Mouse (Mus musculus) frontal cortex, adult 2 months (tissue): ENCODE data around the gene Chpf. TPM values are rescaled to one million over a fixed set of nuclear protein-coding genes. Genes with fewer than 3 reads are reported as not detected.
A peak's percentile ranks its signal among the peaks of the same experiment; 100 is the strongest.

Experiments
- DNase-seq, 2 experiments: peaks; one replicate each; pipeline ENCODE4 v3.0.0; 2022; ENCODE audit warnings: low spot score in 1 of 2; ENCODE audit errors: extremely low spot score in 1 of 2
- polyA plus RNA-seq: library from polyadenylated mRNA; depleted of rRNA; stranded (reverse); fragments of >200 nt; gene quantifications from 2 replicates; pipeline ENCODE4 v1.2.3, GENCODE M21; 2012

Gene Chpf
- polyA plus RNA-seq, 1 experiment: 73.9 TPM

- no peak for DNase-seq
Measured at GRCm38 (mm10) chr1:75460297-75460696, 18.8 kb downstream of the Chpf start.

GRCm38 (mm10) chr1:75458789-75459684 is 20.1 kb downstream of the Chpf start:
- peak in 1 of 2 experiments; percentile 80 for DNase-seq

DNA sequence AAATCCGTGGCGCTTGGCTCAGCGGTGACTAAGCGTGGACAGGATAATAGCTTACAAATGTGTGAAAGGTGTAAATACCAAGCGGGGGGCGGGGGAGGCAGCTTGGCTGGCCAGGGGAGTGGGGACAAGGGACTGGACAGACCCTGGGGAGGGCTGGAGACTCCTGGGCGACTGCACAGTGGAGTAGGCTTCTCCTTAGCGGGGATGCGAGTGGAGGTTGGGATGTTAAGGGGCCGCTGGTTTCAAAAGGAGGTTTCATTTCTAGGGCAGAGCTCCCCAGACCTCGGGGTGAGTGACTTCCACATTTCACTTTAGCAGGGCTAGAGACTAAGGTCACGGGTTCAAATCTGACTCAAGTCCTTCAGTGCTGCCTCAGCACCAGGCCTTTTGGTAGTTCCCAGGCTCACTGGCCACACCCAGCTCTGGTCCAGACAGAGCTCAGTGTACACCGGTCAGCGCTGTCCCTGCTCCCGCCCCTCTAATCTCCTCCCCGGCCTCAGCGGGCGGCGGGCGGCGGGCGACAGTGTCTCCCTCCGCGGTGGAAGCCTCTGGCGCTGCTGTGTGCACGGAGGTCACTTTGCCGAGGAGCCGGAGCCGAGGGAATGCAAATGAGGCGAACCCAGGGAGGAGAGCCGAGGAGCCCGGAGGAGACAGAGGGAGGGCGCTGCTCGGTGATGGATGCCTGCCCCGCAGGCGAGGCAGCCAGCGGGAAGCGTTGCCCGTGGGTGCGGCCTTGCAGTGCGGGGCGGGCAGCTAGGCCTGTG is 20.9 kb downstream of the Chpf start:
- DNase-seq: peak in 1 of 2 experiments; percentile 63

GRCm38 (mm10) chr1:75457710-75458024 is 21.4 kb downstream of the Chpf start:
- DNase-seq: no peak

GRCm38 (mm10) chr1:75456746-75457564 is 22.2 kb downstream of the Chpf start:
- no peak for DNase-seq

DNA sequence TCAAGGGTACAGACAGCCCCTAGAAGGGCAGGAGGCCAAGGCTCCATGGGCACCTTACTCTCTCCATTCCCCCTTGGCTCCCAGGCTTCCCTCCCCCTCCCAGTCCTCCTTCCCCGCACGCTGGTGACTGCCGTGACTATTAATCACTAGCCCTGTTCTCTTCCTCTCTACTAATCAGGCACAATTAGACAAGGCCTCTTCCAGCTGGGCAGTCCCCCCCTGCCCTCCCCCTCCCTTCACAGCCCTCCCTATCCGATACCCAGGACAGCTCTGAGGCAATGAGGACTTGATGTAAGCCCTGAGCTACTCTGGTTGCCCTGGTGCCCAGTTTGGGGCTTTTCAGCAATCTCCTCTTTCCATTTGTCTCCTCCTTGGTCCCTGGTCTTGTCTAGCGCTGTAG is 23.2 kb downstream of the Chpf start:
- DNase-seq: no peak

GRCm38 (mm10) chr1:75455433-75455832 is 23.7 kb downstream of the Chpf start:
- no peak for DNase-seq

- DNase-seq: no peak
Measured at GRCm38 (mm10) chr1:75451900-75452299, 27.2 kb downstream of the Chpf start.

- no peak for DNase-seq
Measured at GRCm38 (mm10) chr1:75450314-75451005, 28.6 kb downstream of the Chpf start, which contains the start of gene Asic4. Asic4 (plus strand) TSS chr1:75450436.

DNA sequence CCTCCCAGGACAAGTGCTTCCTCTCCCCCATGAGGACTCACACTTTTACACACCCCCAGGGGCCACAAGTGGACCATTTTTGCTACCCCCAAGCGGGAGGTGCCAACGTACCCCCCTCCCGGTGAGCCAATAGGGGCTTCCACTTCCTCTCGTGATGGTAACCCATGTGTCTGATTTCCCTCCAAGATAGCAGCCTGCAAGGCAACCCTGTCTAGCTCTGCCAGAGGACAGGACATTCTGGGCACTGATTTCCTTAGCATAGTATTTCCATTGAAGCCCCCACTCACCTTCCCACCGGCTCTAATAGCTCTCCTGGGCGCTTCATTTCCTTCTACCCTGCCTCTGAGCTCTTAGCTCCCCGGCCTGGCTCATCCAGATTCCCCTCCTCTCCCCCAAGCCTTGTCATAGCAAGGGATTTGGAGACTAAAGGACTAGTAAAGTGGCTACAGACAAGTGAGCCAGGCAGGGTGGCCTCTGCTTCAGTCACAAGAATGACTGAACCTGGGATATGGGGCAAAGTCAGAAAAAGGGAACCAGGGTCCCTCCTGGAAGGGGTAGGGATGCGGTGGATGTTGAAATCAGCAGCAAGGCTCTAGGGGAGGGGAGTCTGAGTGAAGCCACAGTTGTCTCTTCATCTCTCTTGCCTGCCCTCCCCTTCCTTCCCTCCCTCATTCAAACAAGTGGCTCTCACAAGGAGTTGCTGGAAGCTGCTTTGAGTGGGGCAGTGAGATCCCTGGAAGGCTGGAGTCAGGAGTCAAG is 29.6 kb downstream of the Chpf start:
- no peak for DNase-seq

DNA sequence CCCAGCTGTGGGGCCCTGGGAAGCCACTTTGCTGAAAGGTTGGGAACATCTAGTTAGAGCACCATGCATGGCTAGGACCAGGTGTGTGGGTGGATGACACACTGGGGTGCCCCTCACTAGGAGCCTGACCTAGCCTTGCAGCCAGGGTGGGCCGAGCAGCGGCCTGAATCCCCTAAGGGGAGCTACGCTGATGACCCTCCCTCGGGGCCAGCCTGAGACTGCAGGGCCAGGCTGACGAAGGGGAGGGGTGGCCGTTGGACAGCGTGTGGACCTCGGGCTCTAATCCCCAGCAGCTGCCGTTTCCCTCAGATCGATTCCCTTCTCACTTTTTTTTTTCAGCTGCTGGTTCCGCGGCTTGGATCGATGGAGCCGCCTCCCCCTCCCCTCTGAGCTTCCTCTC is 30.2 kb downstream of the Chpf start:
- no peak for DNase-seq

DNA sequence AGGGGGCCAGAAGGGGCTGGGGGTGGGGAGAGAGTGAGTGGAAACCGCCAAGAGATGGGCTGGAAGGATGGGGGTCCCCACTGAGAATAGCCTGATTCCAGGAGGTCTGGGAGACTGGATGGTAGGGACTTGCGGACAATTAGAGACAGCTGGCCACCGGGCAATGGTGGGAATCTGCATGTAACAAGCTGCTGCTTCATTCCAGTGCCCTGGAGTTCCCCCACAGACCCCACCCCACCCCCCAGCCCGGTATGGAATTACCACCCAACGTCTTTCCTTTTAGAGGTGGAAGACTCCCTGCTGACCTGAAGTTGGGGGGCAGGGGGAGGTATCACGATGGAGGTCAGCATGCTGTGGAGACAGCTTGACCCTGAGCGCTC is 31.1 kb downstream of the Chpf start:
- DNase-seq: no peak

GRCm38 (mm10) chr1:75447265-75448051 is 31.6 kb downstream of the Chpf start:
- no peak for DNase-seq

DNA sequence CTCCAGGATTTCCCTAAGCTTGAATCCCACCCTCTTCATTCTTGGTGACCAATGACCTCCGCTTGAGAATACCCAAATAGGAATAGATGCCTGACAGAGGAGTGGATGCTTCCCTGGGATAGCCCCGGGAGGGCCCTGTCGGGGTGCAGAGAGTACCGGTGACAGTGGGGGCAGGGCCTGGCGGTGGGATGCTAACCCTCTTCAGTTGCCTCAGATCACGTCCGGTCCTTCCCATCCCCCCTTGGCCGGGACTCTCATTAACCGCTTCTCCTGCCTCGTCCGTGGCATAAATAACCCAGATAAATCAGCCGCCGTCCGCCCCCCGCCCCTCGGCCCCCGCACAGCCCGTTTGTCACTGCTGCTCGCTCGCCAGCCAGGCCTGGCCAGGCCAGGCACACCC is 32.5 kb downstream of the Chpf start:
- no peak for DNase-seq

DNA sequence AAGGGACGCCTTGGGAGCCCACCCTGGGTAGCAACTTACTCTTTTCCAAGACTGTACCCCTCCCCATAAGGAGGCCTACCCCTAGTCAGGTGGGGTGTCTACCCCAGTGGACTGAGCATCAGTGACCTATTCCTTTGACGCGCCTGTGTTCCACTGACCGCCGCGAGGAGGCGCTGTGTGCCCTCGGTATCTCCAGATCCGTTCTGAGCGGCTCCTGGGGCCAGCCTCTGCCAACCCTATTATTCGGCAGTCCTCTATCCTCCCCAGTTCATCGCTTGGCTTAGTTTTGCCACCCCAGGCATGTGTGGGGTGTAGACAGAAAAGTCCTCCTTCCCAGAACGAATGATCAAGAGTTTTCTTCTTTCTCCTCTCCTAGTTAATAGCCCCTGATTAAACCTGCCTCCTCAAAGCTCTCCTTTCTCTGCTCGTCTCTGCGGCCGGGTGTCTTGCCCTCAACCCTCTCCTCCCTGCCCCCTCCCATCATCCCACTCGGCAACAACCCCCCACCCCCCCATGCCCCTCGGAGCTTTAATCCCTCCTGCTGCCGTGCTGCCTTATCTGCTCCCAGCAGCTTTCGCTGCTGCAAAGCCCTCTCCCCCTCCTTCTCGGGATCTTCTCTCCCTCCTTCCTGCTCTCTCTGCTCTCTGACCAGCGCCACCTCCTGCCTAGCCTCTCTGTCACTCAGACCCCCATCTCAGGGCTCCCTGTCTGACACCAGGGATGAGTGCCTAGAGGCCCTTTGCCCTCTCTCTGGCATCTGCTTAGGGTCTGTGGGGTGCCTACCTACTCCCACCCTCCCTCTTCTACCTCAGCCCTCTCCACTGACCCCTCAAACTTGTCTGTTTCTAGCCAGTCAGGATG is 33.1 kb downstream of the Chpf start:
- peak in 1 of 2 experiments; percentile 82 for DNase-seq

GRCm38 (mm10) chr1:75445141-75445701 is 33.9 kb downstream of the Chpf start:
- peak in 1 of 2 experiments; percentile 70 for DNase-seq

- no peak for DNase-seq
Measured at GRCm38 (mm10) chr1:75444208-75444607, 34.9 kb downstream of the Chpf start.
